Mouse (Mus musculus): ENCODE measurements around the gene Xcr1.

Gene Xcr1

DNA sequence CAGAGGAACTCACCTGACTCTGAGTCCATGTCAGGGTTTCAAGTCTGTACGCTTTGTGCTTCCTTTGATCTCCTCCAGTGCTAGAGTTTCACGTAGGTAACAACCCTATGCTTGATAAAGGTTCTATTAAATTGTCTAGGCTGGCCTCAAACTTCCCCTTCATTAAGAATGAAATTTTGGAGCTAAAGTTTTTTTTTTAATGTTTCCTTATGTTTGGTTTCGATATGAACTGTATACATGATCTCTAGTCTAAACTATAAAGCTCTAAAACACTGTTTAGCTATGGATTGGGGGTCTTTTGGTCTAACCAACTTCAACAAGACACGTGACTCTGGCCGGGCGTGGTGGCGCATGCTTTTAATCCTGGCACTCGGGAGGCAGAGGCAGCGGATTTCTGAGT lies at the start of gene Xcr1:
Gene Xcr1 (minus strand): TSS at position 101 of the 400 bp plus-strand sequence.
- no peak for DNase-seq (ENCODE audit: low spot score)

GRCm38 (mm10) chr9:123872049-123872448 lies 10.2 kb upstream of the Xcr1 start:
- DNase-seq (ENCODE audit: low spot score): no peak

DNA sequence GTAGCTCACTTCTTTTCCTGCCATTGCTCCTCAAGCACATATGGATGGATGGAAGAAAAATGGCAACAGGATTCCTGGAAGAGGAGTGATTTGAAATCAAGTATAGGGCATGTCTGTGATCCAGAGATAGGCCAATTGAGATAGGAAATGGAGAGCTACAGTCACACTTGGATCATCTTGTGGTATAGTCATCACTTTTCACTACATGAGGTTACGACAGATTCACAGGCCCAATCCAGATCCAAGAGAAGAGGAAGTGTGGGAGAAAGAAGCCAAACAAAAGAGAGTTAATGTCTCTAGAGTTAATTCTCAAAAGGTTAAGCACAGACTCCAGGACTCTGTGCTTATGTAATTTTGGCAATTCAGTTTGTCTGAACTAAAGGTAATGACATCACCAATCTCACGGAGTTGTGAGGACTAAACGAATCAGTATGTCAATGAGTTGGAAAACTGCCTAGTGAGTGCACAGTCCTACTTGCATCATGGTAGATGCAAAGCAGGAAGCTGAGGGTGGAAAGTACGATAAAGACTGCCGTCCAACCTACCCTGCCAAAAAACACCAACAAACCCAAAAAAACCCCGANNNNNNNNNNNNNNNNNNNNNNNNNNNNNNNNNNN lies 7.4 kb upstream of the Xcr1 start:
- DNase-seq (ENCODE audit: low spot score): no peak

GRCm38 (mm10) chr9:123863641-123864040 lies 1.8 kb upstream of the Xcr1 start:
- no peak for DNase-seq (ENCODE audit: low spot score)

DNA sequence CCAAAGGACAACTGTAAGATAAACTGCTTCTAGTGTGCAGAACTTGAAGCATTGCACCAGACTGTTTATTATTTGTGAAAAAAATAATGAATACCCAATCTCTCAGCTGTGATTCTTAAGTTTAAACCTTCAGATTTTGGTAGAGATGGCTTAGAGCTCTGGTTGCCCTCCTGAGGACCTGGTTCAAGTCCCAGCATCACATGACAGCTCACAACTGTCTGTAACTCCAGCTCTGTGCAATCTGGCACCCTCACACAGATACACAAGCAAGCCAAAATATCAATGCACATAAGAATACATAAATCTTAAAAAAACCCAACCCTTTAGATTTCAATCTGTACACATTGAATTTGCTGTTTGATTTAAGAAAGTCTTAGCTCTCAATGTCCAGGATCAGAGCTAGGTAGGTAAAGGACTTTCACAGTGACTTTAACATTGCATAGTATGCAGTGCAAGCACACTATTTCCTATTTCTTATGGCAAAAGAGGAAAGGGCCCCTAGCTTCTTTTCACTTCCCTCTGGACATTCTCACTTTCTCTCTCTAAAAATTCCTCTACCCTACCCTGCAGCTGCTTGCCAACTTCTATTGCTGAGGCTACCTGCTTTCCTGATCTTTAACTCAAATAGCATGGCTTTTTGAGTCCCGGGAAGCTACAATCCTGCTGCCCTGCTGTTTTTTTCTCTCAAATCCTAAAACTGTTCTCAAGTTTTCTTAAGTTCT lies 1.2 kb upstream of the Xcr1 start:
- no peak for DNase-seq (ENCODE audit: low spot score)

DNA sequence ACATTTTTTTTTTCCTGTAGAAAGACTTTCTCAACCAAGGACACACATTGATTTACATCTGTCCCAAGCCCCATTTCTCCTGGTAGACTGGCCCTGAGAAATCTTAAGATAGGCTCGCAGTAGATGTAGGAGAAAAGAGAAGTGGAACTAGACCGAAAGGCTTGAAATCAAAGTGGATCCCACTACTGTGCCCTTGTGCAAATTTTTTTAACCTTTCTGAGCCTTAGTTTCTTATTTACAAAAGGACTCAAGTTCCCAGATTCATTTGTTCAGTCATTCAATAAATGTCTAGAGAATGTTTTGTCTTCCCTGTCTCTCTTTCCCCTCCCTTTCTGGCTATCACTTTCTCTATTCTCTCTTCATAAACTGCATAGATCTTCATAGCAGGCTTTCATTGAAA lies 5.0 kb downstream of the Xcr1 start:
- DNase-seq (ENCODE audit: low spot score): no peak

DNA sequence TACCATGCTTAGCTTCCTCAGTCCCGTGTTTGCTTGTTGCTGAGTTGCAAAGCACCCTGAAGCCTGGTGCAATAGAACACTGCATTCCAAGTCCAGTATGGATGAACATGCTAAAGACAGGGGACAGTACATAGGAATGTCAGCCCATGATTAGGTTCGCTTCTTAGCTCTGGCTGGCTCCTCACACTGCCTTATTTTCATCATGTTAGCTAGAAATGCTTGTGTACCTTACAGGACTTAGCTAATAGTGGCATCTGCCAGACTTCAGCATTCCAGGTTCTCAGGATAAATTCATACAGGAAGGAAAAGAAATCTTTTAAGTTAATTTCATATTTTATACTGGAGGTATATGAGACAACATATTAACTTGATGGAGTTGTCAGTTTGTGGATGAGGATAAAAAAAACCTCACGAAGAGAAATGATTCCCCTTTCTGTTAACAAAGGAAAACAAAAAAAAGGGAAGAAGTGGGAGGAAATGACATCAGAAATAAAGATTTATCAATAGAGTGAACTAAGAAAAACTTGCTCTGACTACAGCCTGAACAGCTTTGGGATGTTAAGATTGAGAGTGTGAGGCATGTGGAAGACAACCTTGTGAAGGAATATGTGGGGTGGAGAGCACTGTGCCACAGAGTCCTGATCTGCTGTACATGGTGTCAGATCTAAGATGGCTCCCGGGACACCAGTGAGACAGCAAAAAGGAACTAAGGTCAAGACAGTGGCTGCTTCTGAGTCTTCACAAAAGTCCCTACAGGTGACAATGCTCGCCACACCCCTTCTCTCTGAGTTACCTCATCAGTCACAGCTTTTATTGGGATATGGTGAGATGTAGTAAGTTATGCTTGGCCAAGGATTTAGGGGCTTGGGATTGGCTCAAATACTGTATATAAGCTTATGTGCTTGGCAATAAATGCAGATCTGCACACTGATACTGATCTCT lies 9.1 kb downstream of the Xcr1 start:
- no peak for DNase-seq (ENCODE audit: low spot score)

DNA sequence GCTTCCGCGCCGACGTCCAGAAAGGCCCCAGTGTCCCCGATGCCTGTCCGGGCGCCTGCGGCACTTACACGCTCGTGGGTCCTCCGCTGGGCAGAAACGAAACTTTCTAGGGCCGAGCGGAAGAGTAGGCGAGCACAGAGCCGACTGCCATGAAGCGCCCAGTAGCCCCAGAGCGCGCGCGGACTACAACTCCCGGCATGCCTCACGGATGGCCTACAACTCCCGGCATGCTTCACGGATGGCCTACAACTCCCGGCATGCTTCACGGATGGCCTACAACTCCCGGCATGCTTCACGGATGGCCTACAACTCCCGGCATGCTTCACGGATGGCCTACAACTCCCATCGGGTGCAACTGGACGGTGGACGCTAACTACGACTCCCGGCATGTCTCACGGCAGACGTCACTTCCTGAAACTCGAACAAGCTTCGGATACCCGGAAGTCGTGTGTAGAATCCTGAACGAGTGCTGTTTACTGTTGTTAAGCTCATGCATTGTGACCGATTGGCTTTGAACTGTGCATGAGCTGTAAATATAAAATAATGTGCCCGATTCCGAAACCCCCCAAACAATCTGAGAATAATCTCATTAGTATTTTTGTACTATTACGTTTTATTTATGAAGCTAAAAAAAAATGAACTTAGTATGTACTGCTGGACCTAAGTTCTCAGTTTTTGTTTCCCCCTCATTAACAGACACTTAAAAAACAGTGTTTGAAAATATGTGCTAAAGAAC lies 9.9 kb downstream of the Xcr1 start, which contains the start of gene Fyco1:
Gene Fyco1 (minus strand): TSS at position 187 of the 736 bp plus-strand sequence.
- peak; percentile 83 for DNase-seq (ENCODE audit: low spot score)

DNA sequence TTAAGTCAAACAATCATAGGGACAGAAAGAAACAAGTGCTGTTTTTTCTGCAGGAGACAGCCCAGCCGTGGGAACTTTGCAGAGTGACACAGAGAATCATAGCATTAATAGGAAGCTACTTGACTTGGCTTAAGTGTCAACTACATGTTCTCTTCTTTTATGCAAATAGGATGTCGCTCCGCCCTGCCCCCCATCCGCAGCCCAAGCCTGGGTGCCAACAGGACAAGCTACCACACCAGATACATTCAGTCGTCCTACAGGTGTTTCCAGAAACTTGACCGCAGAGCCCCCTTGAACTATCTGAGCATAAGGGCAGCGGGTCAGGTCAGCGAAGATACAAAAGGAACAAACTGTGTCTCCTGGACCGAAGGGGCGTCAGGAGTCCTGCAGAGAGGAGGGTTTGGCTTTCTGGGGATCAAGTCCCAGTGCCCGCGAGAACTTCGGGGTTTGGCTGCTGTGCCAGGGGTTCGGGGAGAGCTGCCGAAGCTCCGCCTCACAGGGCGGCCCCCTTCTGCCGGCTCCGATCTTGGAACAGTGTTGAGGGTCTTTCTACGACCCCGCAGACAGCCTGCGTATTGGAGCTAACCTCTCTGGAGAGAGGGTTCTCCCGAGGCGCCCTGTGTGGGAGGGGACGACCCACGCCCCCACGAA lies 10.6 kb downstream of the Xcr1 start:
- DNase-seq (ENCODE audit: low spot score): peak; percentile 26

GRCm38 (mm10) chr9:123850705-123851061 lies 11.1 kb downstream of the Xcr1 start:
- no peak for DNase-seq (ENCODE audit: low spot score)

- DNase-seq (ENCODE audit: low spot score): no peak
Measured at GRCm38 (mm10) chr9:123849976-123850695, 11.7 kb downstream of the Xcr1 start.

DNA sequence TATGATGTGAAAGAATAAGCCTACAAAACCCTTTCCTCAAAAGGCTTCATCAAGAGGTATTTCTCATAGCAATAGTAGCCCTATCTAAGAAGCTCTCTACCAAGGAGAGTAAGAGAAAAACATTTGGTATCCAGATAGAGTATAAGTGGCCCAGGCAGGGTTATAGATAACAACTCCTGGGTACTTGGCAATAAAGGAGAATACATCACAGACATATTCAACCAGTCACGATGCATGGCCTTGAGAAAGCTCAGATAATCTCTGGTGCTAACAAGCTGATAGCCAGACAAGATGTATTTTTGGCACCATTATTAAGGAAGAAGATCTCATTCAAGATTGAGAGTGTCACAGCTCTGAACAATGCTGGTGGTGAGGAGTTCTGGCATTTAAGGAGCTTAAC lies 15.3 kb downstream of the Xcr1 start:
- no peak for DNase-seq (ENCODE audit: low spot score)

DNA sequence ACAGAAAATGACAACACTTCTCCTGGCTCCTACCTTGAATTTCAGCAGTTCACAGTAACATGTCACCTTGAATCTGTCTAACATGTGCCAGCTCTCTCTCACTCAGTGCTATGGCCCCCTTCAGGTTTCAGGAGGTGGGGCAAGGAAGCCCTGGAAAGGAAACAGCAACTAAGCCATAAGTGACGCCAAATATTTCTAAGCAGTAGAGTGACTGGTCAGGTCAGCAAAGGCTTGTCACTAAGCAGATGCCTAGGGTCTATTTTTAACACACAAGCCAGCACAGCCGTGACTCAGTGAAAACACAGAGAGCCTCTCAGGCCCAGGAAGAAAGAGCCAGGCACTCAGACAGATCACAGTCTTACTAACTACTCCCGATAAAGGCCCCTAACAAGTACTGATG lies 16.7 kb downstream of the Xcr1 start:
- DNase-seq (ENCODE audit: low spot score): no peak

DNA sequence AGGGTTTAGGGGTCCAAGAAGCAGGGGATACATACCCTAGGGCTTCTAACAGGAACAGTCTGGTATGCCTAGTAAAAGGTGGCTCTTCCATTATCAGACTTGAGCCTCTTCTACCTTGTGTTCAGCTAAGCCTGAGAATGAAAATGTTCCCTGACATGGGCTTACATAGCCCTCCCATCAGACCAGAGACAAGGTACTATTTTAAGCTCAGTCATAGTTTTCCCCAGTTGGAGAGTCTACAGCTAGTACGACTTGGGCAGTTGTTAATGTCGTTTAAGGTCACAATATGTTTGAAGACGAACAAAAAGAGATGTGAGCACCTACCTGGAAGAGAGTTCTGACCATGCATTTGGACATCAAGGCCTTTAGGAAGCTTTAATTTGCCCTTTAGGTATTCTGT lies 17.4 kb downstream of the Xcr1 start:
- no peak for DNase-seq (ENCODE audit: low spot score)

GRCm38 (mm10) chr9:123840243-123840642 lies 21.6 kb downstream of the Xcr1 start:
- DNase-seq (ENCODE audit: low spot score): no peak

DNA sequence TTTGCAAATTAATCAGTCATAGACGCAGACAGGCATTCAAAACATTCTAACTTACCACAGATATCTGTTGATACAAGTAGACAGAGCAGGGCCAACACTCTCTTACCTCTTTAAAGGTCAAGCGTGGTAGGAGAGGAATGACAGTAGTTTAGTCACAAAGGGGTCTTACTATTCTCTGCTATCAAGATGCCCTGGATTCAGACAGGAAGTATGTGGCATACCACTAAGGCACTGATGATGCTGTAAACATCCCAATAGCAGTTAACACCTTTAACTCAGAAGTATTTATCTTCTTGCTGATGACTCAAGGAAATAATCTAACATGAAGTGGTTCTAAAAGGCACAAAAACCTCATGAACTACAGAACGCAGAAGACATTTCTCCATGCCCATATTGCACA lies 26.0 kb downstream of the Xcr1 start:
- DNase-seq (ENCODE audit: low spot score): no peak

- DNase-seq (ENCODE audit: low spot score): no peak
Measured at GRCm38 (mm10) chr9:123828916-123829315, 32.9 kb downstream of the Xcr1 start.

DNA sequence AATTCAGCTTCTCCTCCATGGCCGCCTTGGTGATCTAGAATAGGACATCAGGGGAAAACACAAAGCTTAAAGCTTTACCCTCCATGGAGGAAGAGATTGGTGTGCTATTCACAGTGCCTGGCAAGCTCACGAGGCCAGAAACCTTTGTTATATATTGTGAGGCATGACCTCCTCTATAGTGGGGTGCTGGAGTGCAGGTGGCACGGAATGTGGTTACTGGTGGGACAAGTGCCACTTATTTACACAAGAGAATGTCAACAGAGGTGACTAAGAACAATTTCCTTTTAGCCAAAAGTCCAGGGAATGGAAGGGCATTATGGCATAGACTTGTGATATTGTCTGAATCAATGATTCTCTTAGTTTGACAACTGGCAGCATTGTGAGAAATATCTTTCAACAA lies 35.2 kb downstream of the Xcr1 start:
- DNase-seq (ENCODE audit: low spot score): no peak

DNA sequence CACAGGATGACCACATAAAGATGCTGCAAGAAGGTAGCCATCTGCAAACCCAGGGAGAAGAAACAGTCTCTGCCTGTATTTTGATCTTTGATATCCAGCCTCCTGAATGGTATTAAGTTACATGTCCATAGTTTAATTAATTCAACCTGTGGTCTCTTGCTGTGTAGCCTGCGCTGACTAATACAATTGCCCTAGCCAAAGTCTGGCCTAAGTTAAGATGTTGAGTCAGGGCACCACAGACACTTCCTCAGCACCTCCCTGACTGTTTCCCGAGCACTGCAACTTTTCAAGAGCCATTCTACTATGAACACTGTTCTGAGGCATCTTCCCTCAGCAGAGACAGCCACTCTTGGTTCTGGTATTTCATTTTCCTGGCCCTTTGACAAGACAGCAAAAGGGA lies 43.2 kb downstream of the Xcr1 start:
- DNase-seq (ENCODE audit: low spot score): no peak

DNA sequence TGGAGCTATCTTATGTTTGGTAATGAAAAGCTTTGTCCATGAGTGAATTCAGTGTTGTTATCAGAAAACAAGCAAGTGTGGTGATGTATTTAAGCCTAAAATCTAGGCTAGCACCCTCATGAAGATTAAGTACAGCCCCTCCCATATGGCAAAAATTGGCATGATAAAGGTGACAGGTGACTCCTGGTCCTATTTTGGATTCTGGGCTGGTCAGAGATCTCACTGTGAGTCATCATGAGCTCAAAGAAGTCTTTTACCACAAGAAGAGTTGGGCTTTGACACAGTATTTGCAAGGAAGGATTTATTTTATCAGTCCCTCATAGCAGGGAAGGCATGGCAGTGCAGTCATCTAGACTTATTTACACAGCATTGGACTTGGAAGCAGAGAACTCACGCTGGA lies 45.8 kb downstream of the Xcr1 start:
- DNase-seq (ENCODE audit: low spot score): no peak

- no peak for DNase-seq (ENCODE audit: low spot score)
Measured at GRCm38 (mm10) chr9:123815444-123815843, 46.4 kb downstream of the Xcr1 start.
